Mouse (Mus musculus) heart, embryonic 15.5 days (tissue): ENCODE measurements at regions not wholly inside any gene's neighbourhood (a gene's known extent, or its start where the extent isn't known, plus 50 kb on each side); places are given as distances from the start of the nearest gene placed in this dataset.

Experiments used
- ATAC-seq: fragments of 200-750 bp; cut with Nextera tagmentation; replicated peaks from 2 replicates; pipeline ENCODE4 v1.8.0; 2017; ENCODE audit warnings: low read depth, moderate TSS enrichment; ENCODE audit not compliant: insufficient number of reproducible peaks, insufficient read depth, low FRiP score
- H3K27ac ChIP-seq: fragments of 300-500 bp; sonication (generic); 2 replicates; pipeline ENCODE4 v1.5.1; 2015; ENCODE audit warnings: mild to moderate bottlenecking, inconsistent platforms
- H3K27me3 ChIP-seq: fragments of 300-500 bp; sonication (generic); 2 replicates; pipeline ENCODE4 v1.6.1; 2015; ENCODE audit warnings: inconsistent platforms
- H3K36me3 ChIP-seq: fragments of 300-500 bp; sonication (generic); 2 replicates; pipeline ENCODE4 v1.6.1; 2015; ENCODE audit warnings: mild to moderate bottlenecking, inconsistent platforms
- H3K4me1 ChIP-seq: fragments of 300-500 bp; sonication (generic); replicated peaks from 2 replicates; pipeline ENCODE4 v1.6.1; 2015; ENCODE audit warnings: inconsistent platforms
- H3K4me2 ChIP-seq: fragments of 300-500 bp; sonication (generic); 2 replicates; pipeline ENCODE4 v1.6.1; 2015; ENCODE audit warnings: inconsistent platforms, mild to moderate bottlenecking, moderate library complexity
- H3K4me3 ChIP-seq: fragments of 300-500 bp; sonication (generic); 2 replicates; pipeline ENCODE4 v1.5.1; 2015; ENCODE audit warnings: mild to moderate bottlenecking, inconsistent platforms
- H3K9ac ChIP-seq: fragments of 300-500 bp; sonication (generic); 2 replicates; pipeline ENCODE4 v1.6.1; 2015; ENCODE audit warnings: mild to moderate bottlenecking, inconsistent platforms
- H3K9me3 ChIP-seq: fragments of 300-500 bp; sonication (generic); replicated peaks from 2 replicates; pipeline ENCODE4 v1.6.1; 2016; ENCODE audit warnings: inconsistent platforms
- WGBS: fragments of 180-500 bp; shearing (Covaris S2); methylation state at CpG from one replicate; pipeline ENCODE4 v1.1.7; 2015; ENCODE audit warnings: mixed read lengths; 5-methylcytosine and 5-hydroxymethylcytosine counted together

- Histone ChIP-seq H3K4me3 (no peak overlapping the region), H3K9ac (no peak overlapping the region), H3K27ac (no peak overlapping the region), H3K36me3 (no peaks in the 10 kb centered on the region), H3K27me3 (no peaks in the 10 kb centered on the region), H3K4me2 (no peak overlapping the region), H3K4me1 (no peaks in the 10 kb centered on the region), H3K9me3 (no peaks in the 10 kb centered on the region)
- WGBS, result 69% methylated on average over 7 of the region's 7 CpGs
- no peak for ATAC-seq
Measured at GRCm38 (mm10) chr6:116906426-116907172, 189.9 kb upstream of the Tmem72 start.

GRCm38 (mm10) chr6:116910607-116911006 lies 193.9 kb upstream of the Tmem72 start:
- Histone ChIP-seq H3K9ac (no peak overlapping the region), H3K4me2 (no peak overlapping the region), H3K27me3 (no peaks in the 10 kb centered on the region), H3K9me3 (no peaks in the 10 kb centered on the region), H3K36me3 (no peaks in the 10 kb centered on the region), H3K4me3 (no peak overlapping the region), H3K4me1 (no peaks in the 10 kb centered on the region), H3K27ac (no peak overlapping the region)
- WGBS, result 88% methylated on average over 7 of the region's 7 CpGs
- no peak for ATAC-seq

DNA sequence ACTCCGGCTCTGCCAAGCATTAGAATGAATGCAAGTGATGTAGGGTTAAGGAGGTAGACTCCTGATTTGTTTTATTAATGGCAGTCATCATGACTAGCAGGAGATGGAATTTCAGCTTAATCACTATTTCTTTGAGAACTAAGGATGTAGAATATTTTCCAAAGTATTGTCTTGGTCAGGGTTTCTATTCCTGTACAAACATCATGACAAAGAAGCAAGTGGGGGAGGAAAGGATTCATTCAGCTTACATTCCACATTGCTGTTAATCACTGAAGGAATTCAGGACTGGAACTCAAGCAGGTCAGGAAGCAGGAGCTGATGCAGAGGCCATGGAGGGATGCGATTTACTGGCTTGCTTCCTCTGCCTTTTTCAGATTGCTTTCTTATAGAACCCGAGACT lies 195.4 kb upstream of the Tmem72 start:
- H3K36me3 ChIP-seq, result no peaks in the 10 kb centered on the region
- H3K4me2 ChIP-seq, result no peak overlapping the region
- H3K9ac ChIP-seq, result no peak overlapping the region
- WGBS, result 60% methylated on average over 3 of the region's 3 CpGs
- no peak for ATAC-seq
- no peaks in the 10 kb centered on the region for H3K4me1 ChIP-seq
- no peaks in the 10 kb centered on the region for H3K9me3 ChIP-seq
- no peak overlapping the region for H3K4me3 ChIP-seq
- H3K27ac ChIP-seq, result no peak overlapping the region
- H3K27me3 ChIP-seq, result no peaks in the 10 kb centered on the region

DNA sequence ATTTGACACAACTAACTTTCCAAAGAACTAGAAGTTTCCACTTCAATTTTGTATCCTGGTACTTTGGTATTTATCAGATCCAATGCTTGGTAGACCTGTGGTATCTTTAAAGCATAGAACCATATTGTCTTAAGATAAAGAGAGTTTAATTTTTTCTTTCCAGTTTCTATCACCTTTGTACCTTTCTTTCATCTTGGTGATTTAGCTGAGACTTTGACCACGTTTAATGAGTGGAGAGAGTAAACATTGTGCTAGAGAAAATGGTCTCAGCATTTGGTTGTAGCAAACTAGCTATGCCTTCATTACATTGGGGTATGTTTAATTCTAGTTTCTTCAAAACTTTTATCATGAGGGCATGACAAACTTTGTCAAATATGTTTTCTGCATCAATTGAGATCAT lies 197.4 kb upstream of the Tmem72 start:
- Histone ChIP-seq H3K36me3 (no peaks in the 10 kb centered on the region), H3K4me2 (no peak overlapping the region), H3K9me3 (no peaks in the 10 kb centered on the region), H3K4me1 (no peaks in the 10 kb centered on the region), H3K27me3 (no peaks in the 10 kb centered on the region), H3K4me3 (no peak overlapping the region), H3K9ac (no peak overlapping the region), H3K27ac (no peak overlapping the region)
- no peak for ATAC-seq
- 56% methylated on average over 1 of the region's 1 CpGs for WGBS

DNA sequence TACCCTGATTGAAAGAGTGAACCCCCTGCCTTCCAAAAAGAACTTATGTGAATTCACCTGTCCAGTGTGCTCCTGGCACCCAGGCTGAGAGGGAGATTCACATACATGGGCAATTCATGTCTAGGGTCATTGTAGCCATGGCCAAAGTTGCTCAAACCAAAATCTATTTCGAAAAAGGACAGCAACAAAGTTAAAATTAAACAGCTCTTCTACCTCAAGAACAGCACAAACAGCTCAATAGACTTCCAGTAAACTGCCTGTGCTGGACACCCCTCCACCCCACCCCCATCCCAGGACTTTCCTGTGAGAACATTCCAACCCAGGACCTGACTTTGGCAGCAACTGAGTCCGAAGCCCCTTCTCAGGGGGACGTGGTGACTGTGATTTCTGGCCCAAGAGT lies 218.3 kb upstream of the Tmem72 start:
- Histone ChIP-seq H3K4me1 (no peaks in the 10 kb centered on the region), H3K27me3 (no peaks in the 10 kb centered on the region), H3K4me2 (no peak overlapping the region), H3K9me3 (no peaks in the 10 kb centered on the region), H3K9ac (no peak overlapping the region), H3K4me3 (no peak overlapping the region), H3K36me3 (no peaks in the 10 kb centered on the region), H3K27ac (no peak overlapping the region)
- WGBS, result 70% methylated on average over 3 of the region's 3 CpGs
- no peak for ATAC-seq

GRCm38 (mm10) chr6:116941576-116941975 lies 224.9 kb upstream of the Tmem72 start:
- Histone ChIP-seq H3K4me2 (no peak overlapping the region), H3K27me3 (no peaks in the 10 kb centered on the region), H3K4me3 (no peak overlapping the region), H3K9ac (no peak overlapping the region), H3K27ac (no peak overlapping the region), H3K4me1 (peaks cover 8% of the 10 kb centered on the region), H3K9me3 (no peaks in the 10 kb centered on the region), H3K36me3 (no peaks in the 10 kb centered on the region)
- no peak for ATAC-seq
- WGBS, result 69% methylated on average over 9 of the region's 9 CpGs

GRCm38 (mm10) chr6:116942696-116943095 lies 225.6 kb upstream of the Cxcl12 start:
- H3K27ac ChIP-seq, result no peak overlapping the region
- H3K9me3 ChIP-seq, result no peaks in the 10 kb centered on the region
- no peak for ATAC-seq
- H3K4me2 ChIP-seq, result no peak overlapping the region
- WGBS, result 77% methylated on average over 8 of the region's 8 CpGs
- no peak overlapping the region for H3K4me3 ChIP-seq
- H3K27me3 ChIP-seq, result no peaks in the 10 kb centered on the region
- peaks cover 11% of the 10 kb centered on the region for H3K4me1 ChIP-seq
- no peak overlapping the region for H3K9ac ChIP-seq
- H3K36me3 ChIP-seq, result no peaks in the 10 kb centered on the region

GRCm38 (mm10) chr6:116946083-116946732 lies 222.1 kb upstream of the Cxcl12 start:
- no peaks in the 10 kb centered on the region for H3K9me3 ChIP-seq
- H3K27ac ChIP-seq, result no peak overlapping the region
- WGBS, result 46% methylated on average over 8 of the region's 8 CpGs
- no peaks in the 10 kb centered on the region for H3K36me3 ChIP-seq
- H3K4me2 ChIP-seq, result no peak overlapping the region
- no peak for ATAC-seq
- H3K9ac ChIP-seq, result no peak overlapping the region
- no peak overlapping the region for H3K4me3 ChIP-seq
- H3K4me1 ChIP-seq, result peaks cover 11% of the 10 kb centered on the region
- H3K27me3 ChIP-seq, result no peaks in the 10 kb centered on the region

DNA sequence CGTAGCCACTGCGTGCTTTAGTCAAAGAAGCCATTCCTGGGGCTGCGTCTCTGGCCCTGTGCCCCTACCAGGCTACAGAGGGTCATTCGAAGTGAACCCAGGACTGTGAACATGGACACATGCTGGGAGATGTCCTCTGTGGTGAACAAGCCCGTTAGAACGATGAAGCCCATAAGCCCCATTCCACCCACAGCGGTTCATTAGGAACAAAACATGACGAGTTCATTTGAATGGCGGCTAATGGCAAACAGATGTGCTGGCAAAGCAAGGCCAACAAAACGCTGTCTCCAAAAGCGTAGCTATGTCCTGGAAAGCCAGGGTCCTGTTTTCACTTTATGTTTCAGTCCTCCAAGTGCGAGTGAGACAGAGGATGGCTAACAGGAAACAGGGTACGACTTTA lies 208.7 kb upstream of the Cxcl12 start:
- H3K4me3 ChIP-seq, result no peak overlapping the region
- ATAC-seq, result no peak
- no peak overlapping the region for H3K4me2 ChIP-seq
- no peaks in the 10 kb centered on the region for H3K4me1 ChIP-seq
- WGBS, result 73% methylated on average over 13 of the region's 13 CpGs
- H3K9ac ChIP-seq, result no peak overlapping the region
- H3K27me3 ChIP-seq, result no peaks in the 10 kb centered on the region
- H3K9me3 ChIP-seq, result no peaks in the 10 kb centered on the region
- H3K36me3 ChIP-seq, result no peaks in the 10 kb centered on the region
- H3K27ac ChIP-seq, result no peak overlapping the region

GRCm38 (mm10) chr6:116960641-116961040 lies 207.7 kb upstream of the Cxcl12 start:
- H3K4me2 ChIP-seq, result no peak overlapping the region
- H3K27me3 ChIP-seq, result no peaks in the 10 kb centered on the region
- no peak overlapping the region for H3K4me3 ChIP-seq
- H3K27ac ChIP-seq, result no peak overlapping the region
- H3K9ac ChIP-seq, result no peak overlapping the region
- H3K36me3 ChIP-seq, result no peaks in the 10 kb centered on the region
- ATAC-seq, result no peak
- H3K9me3 ChIP-seq, result no peaks in the 10 kb centered on the region
- H3K4me1 ChIP-seq, result no peaks in the 10 kb centered on the region
- 35% methylated on average over 3 of the region's 3 CpGs for WGBS

- H3K9me3 ChIP-seq, result no peaks in the 10 kb centered on the region
- no peak overlapping the region for H3K4me3 ChIP-seq
- H3K27ac ChIP-seq, result no peak overlapping the region
- ATAC-seq, result no peak
- WGBS, result 22% methylated on average over 3 of the region's 3 CpGs
- no peaks in the 10 kb centered on the region for H3K4me1 ChIP-seq
- no peaks in the 10 kb centered on the region for H3K27me3 ChIP-seq
- H3K9ac ChIP-seq, result no peak overlapping the region
- H3K36me3 ChIP-seq, result no peaks in the 10 kb centered on the region
- no peak overlapping the region for H3K4me2 ChIP-seq
Measured at GRCm38 (mm10) chr6:116966436-116966835, 201.9 kb upstream of the Cxcl12 start.

GRCm38 (mm10) chr6:116969381-116969910 lies 198.9 kb upstream of the Cxcl12 start:
- ATAC-seq, result no peak
- Histone ChIP-seq H3K9me3 (no peaks in the 10 kb centered on the region), H3K27ac (no peak overlapping the region), H3K27me3 (no peaks in the 10 kb centered on the region), H3K4me2 (no peak overlapping the region), H3K4me1 (no peaks in the 10 kb centered on the region), H3K4me3 (no peak overlapping the region), H3K9ac (no peak overlapping the region), H3K36me3 (no peaks in the 10 kb centered on the region)
- 48% methylated on average over 9 of the region's 9 CpGs for WGBS
